Mouse (Mus musculus) hindbrain, embryonic 14.5 days (tissue): Measurements from ENCODE around the gene Gramd1c. TPM values are rescaled to one million over a fixed set of nuclear protein-coding genes. Genes with fewer than 3 reads are reported as not detected.

ENCODE experiments used
- ATAC-seq: fragments of 200-750 bp; cut with Nextera tagmentation; 2 replicates; pipeline ENCODE4 v1.8.0; 2017; ENCODE audit warnings: moderate number of reproducible peaks, mild to moderate bottlenecking, moderate TSS enrichment, moderate library complexity; ENCODE audit not compliant: low FRiP score
- DNase-seq: peaks from one replicate; pipeline ENCODE4 v3.0.0-alpha.2; 2015; ENCODE audit warnings: low spot score
- H3K27ac ChIP-seq: fragments of 300-500 bp; sonication (generic); 2 replicates; pipeline ENCODE4 v1.5.1; 2014; ENCODE audit warnings: mild to moderate bottlenecking, moderate library complexity
- H3K27me3 ChIP-seq: fragments of 300-500 bp; sonication (generic); 2 replicates; pipeline ENCODE4 v1.6.1; 2014; ENCODE audit warnings: mild to moderate bottlenecking, low read length, mixed read lengths; ENCODE audit not compliant: control insufficient read depth, insufficient read depth
- H3K36me3 ChIP-seq: fragments of 300-500 bp; sonication (generic); replicated peaks from 2 replicates; pipeline ENCODE4 v1.6.1; 2014; ENCODE audit not compliant: control insufficient read depth, insufficient read depth
- H3K4me1 ChIP-seq: fragments of 300-500 bp; sonication (generic); replicated peaks from 2 replicates; pipeline ENCODE4 v1.6.1; 2014; ENCODE audit warnings: antibody characterized with exemption, low read length, mixed read lengths; ENCODE audit not compliant: control insufficient read depth, insufficient read depth
- H3K4me2 ChIP-seq: fragments of 300-500 bp; sonication (generic); replicated peaks from 2 replicates; pipeline ENCODE4 v1.6.1; 2014; ENCODE audit warnings: mild to moderate bottlenecking, moderate library complexity
- H3K4me3 ChIP-seq: fragments of 300-500 bp; sonication (generic); replicated peaks from 2 replicates; pipeline ENCODE4 v1.5.1; 2014; ENCODE audit warnings: mild to moderate bottlenecking, low read length
- H3K9ac ChIP-seq: fragments of 300-500 bp; sonication (generic); 2 replicates; pipeline ENCODE4 v1.6.1; 2014
- H3K9me3 ChIP-seq: fragments of 300-500 bp; sonication (generic); 2 replicates; pipeline ENCODE4 v1.6.1; 2016; ENCODE audit warnings: low read length; ENCODE audit not compliant: control insufficient read depth
- WGBS: fragments of 180-500 bp; shearing (Covaris S2); extraction: QIAGEN DNeasy Blood & Tissue Kit; methylation state at CpG from one replicate; pipeline ENCODE4 v1.1.7; 2014; 5-methylcytosine and 5-hydroxymethylcytosine counted together
- polyA plus RNA-seq: library from polyadenylated mRNA; unstranded; fragments of >200 nt; fragmentation: Nextera tagmentation; extraction: Ambion mirVana; gene quantifications from 2 replicates; pipeline ENCODE4 v1.2.1, GENCODE M21; 2014

The Gramd1c gene
- polyA plus RNA-seq = 2.0 and 2.5 TPM in 2 replicates

DNA sequence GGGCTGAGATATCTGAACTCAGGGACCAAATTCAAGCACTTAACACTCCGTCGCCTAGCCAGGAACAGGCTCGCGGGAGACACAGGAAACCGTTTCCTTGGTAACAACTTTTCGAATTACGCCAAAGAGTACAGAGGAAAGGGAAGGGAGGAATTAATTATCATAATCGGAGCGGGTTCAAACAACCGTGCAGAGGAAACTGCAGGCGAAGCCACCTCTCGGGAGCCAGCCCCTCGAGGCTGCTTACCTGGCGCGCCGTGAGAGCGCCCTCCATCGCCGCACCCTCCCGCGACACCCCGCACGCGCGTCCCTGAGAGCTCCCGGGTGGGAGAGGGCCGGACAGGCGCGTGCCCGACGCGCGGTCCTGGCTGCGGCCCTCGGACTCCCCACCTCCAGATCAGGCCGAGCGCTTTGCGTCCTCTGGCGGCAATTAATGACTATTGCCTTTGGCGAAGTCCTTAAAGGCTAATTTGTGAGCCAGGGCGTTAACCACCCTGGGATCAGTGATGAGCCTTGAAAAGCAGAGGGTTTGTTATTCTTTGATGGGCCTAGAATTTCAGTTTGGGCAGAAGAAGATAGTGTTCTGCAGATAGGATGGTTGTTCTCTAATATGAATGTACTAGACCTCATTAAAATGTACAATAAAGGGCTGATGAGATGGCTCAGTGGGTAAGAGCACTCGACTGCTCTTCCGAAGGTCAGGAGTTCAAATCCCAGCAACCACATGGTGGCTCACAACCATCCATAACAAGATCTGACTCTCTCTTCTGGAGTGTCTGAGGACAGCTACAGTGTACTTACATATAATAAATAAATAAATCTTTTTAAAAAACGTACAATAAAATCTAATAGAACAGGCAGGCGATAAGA is at the start of gene Gramd1c:
Gene Gramd1c (minus strand): TSS at position 321 of the 870 bp plus-strand sequence.
- H3K27ac ChIP-seq = peak within 1 kb of the TSS; percentile 66; the same call in 1 of the 2 replicates
- WGBS = 6% methylated on average over 45 of the region's 45 CpGs
- no peaks in the 10 kb centered on the region for H3K9me3 ChIP-seq
- ATAC-seq = peak; percentile 90
- no peaks in the 10 kb centered on the region; the same call in 1 of the 2 replicates for H3K4me1 ChIP-seq
- H3K36me3 ChIP-seq = no peaks in the 10 kb centered on the region
- peak; percentile 75 for DNase-seq
- peak within 1 kb of the TSS; percentile 74 for H3K4me2 ChIP-seq
- peak within 1 kb of the TSS; percentile 60 for H3K9ac ChIP-seq
- no peaks in the 10 kb centered on the region for H3K27me3 ChIP-seq
- H3K4me3 ChIP-seq = peak within 1 kb of the TSS; percentile 51

DNA sequence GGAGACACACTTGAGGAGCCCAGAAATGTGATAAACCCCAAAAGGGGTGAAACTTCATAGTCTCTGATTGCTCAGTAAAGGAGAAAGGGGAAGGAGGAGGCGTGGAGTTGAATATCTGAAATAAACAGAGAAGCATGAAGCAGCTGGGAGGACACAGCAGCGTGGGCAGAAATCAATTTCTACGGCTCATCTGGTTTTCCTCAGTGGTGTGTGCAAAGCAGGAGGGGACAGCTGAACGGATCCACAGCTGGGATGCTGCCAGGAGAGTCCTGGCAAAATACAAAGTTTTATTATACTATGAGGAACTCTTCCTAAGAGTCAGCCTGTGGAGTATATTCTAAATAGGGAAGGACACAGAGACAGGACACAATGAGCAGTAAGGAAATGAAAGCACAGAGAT is 45.9 kb upstream of the Gramd1c start:
- H3K4me2 ChIP-seq = no peak overlapping the region
- H3K27ac ChIP-seq = no peak overlapping the region
- H3K9ac ChIP-seq = no peak overlapping the region
- H3K4me3 ChIP-seq = no peak overlapping the region
- no peaks in the 10 kb centered on the region for H3K4me1 ChIP-seq
- no peaks in the 10 kb centered on the region for H3K27me3 ChIP-seq
- H3K9me3 ChIP-seq = no peaks in the 10 kb centered on the region
- ATAC-seq (no peak), DNase-seq (no peak)
- peaks cover 76% of the 10 kb centered on the region for H3K36me3 ChIP-seq
- 81% methylated on average over 4 of the region's 4 CpGs for WGBS

DNA sequence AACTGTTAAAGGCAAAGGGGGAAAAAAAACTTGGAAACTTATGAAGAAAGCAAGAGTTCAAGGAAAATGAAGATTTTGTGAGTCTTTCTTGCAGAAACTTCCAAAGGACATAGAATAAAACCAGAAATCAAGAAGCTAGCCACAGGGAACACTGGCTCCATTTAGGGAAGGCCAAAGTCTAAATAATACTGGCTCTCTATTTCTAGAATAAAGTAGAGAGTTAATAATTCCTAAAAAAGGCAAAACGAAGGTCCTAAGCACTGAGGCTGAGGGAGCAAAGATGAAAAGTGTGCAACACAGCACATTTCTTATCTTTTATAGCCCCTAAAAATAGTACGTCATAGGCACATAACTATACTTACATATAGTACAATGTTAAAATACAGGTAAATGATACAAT is 42.1 kb upstream of the Gramd1c start:
- H3K4me1 ChIP-seq = no peaks in the 10 kb centered on the region
- ATAC-seq (no peak), DNase-seq (no peak)
- no peak overlapping the region for H3K4me3 ChIP-seq
- WGBS = 95% methylated on average over 2 of the region's 2 CpGs
- H3K4me2 ChIP-seq = no peak overlapping the region
- H3K27me3 ChIP-seq = no peaks in the 10 kb centered on the region
- no peaks in the 10 kb centered on the region for H3K9me3 ChIP-seq
- peaks cover 88% of the 10 kb centered on the region for H3K36me3 ChIP-seq
- no peak overlapping the region for H3K27ac ChIP-seq
- no peak overlapping the region for H3K9ac ChIP-seq

DNA sequence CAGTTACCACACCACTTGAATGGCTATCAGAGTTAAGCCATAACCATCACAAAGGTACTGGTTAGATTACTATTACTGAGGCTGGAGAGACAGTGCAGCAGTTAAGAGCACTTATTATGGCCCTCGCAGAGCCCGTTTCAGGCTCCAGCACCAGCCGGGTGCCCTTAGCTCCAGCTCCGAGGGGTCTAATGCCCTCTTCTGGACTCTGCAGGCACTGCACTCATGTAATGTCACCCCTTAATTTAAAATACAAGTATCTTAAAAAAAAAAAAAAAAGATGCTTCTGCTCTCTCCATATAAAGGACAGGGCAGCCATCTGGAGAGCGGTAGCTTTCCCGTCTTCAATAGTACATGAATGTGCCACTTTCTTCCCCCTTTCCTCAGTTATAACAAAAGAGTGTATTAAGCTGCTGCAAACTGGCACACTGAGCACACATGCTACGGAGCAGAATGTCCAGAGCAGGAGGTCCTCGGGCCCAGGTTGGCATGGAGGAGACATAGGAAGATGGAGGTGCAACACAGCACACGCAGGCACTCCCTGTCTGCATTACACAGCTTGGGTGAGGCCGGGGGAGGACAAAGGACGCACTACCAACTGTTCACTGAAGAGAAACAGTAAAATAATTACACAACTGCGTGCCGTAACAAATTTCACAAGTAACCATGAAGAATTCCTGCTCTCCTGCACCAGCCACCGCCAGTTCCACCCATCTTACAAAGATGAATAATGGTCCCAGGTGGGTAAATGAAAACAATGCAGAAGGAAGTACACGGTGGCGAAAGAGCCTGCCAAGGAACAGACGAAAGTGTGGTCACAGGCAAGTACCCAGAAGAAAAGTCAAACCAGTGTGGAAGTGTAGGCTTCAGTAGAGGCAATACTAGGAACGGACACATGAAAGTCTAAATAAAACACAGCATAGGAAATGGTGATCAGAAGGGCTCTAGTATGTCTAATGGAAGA is 40.9 kb upstream of the Gramd1c start:
- H3K36me3 ChIP-seq = peaks cover 89% of the 10 kb centered on the region
- 87% methylated on average over 18 of the region's 18 CpGs for WGBS
- H3K27me3 ChIP-seq = no peaks in the 10 kb centered on the region
- no peak for DNase-seq
- no peak overlapping the region for H3K4me3 ChIP-seq
- H3K4me2 ChIP-seq = no peak overlapping the region
- no peak for ATAC-seq
- H3K4me1 ChIP-seq = no peaks in the 10 kb centered on the region
- H3K9ac ChIP-seq = no peak overlapping the region
- H3K9me3 ChIP-seq = no peaks in the 10 kb centered on the region
- H3K27ac ChIP-seq = no peak overlapping the region

DNA sequence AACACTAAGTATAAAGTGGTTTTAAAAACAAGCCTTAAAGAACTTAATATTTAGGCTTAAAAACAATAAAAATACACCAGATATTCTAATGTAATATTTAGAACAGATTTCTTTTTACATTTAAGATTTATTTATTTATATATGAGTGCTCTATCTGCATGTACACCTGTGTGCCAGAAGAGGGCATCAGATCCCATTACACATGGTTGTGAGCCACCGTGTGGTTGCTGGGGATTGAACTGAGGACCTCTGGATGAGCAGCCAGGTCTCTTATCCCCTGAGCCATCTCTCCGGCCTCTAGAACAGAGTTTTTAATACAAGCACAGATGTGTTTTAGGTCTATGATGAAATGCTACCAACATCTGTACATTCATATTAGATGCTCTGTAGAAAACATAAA is 39.8 kb upstream of the Gramd1c start:
- Histone ChIP-seq H3K27me3 (no peaks in the 10 kb centered on the region), H3K27ac (no peak overlapping the region), H3K36me3 (peaks cover 89% of the 10 kb centered on the region), H3K9ac (no peak overlapping the region), H3K4me2 (no peak overlapping the region), H3K4me1 (no peaks in the 10 kb centered on the region), H3K4me3 (no peak overlapping the region), H3K9me3 (no peaks in the 10 kb centered on the region)
- 91% methylated on average over 2 of the region's 2 CpGs for WGBS
- no peak for ATAC-seq
- no peak for DNase-seq

DNA sequence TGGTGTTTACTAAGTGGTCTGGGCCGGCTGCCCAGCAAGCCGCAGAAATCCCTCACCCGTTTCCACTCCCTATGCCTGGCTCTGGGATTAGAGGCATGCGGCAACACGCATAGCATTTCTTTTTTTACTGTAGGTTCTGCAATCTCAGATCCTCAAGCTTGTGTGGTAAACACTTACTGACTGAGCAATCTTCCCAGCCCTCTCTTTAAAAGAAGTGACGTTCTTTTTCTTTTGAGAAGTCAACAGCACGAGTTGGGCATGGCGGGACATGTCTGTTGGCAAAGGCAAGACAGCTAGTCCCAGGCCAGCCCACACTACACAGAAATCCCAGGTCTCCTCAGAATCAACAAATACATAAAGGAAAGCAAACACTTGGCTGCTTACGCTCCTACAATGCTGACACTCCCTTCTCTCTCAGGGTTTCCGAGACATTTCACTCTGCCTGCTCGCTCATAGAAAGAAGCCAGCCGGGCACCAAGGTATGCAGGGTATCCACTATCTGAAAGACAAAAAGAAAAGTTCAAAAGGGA is 38.1 kb upstream of the Gramd1c start:
- H3K9ac ChIP-seq = no peak overlapping the region
- ATAC-seq (no peak), DNase-seq (no peak)
- H3K36me3 ChIP-seq = peaks cover 89% of the 10 kb centered on the region
- H3K4me1 ChIP-seq = no peaks in the 10 kb centered on the region
- H3K9me3 ChIP-seq = no peaks in the 10 kb centered on the region
- H3K4me2 ChIP-seq = no peak overlapping the region
- no peak overlapping the region for H3K27ac ChIP-seq
- H3K4me3 ChIP-seq = no peak overlapping the region
- no peaks in the 10 kb centered on the region for H3K27me3 ChIP-seq
- 97% methylated on average over 12 of the region's 12 CpGs for WGBS

DNA sequence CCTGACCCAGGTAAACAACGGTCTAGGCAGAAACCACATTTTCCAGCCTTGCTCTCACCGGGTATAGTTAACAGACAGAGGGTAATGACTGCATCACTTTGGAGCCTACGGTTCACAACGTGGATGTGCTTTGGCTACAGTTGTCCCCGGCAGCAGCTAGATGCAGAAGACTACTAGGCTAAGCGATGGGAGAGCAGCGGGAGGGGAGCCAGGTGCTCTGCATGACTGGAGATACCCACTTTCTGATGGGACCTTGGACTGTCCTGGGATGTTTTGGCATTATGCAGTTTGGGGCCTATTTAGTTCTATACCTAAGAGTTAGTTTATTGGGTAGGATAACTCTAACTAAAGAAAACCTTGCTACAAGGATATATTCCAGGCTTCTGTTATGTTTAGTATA is 36.2 kb upstream of the Gramd1c start:
- Histone ChIP-seq H3K4me2 (no peak overlapping the region), H3K27ac (no peak overlapping the region), H3K27me3 (no peaks in the 10 kb centered on the region), H3K9ac (no peak overlapping the region), H3K36me3 (peaks cover 96% of the 10 kb centered on the region), H3K4me3 (no peak overlapping the region), H3K9me3 (no peaks in the 10 kb centered on the region), H3K4me1 (no peaks in the 10 kb centered on the region)
- ATAC-seq = no peak
- no peak for DNase-seq
- 97% methylated on average over 7 of the region's 7 CpGs for WGBS

DNA sequence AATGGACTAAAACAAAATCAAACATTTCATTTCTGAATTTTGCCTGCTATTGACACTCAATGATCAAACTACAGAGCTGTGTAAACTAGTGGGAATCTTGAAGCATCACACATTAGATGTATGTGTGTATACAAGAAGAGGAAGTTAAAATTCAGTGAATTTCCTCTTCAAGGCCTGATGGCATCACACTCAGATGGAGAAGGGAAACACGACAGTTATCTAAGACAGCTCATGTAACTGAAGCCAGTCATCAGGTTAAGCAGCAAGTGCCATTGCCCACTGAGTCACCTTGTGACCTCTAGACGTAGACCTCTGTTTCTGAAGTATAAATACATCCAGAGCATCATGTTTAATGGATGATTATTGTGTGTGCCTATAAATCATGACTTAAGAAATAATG is 24.5 kb upstream of the Gramd1c start:
- Histone ChIP-seq H3K36me3 (peaks cover 83% of the 10 kb centered on the region), H3K4me1 (no peaks in the 10 kb centered on the region), H3K9ac (no peak overlapping the region), H3K4me2 (no peak overlapping the region), H3K9me3 (no peaks in the 10 kb centered on the region), H3K4me3 (no peak overlapping the region), H3K27me3 (no peaks in the 10 kb centered on the region), H3K27ac (no peak overlapping the region)
- DNase-seq (no peak), ATAC-seq (no peak)
- WGBS = 83% methylated on average over 2 of the region's 2 CpGs

DNA sequence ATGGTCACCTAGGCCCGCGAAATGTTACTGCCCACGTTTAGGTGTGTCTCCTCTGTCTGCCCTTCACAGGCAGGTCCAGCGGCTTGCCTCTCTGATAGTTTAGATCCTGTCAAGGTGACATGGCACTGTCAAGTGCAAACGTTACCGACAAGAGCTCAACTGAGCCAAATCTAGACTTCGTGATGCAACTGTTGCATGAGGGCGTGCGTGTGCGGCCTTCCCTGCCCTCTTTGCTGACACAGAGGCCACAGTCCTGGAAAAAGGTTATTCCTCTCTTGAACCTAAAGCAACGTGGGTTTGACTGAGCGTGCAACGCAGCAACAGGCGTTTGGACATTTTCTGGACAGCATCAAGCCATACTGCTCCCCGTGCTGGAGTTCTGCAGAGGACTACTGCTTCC is 1.8 kb downstream of the Gramd1c start:
- no peak for ATAC-seq
- Histone ChIP-seq H3K36me3 (no peaks in the 10 kb centered on the region), H3K9me3 (no peaks in the 10 kb centered on the region), H3K4me1 (no peaks in the 10 kb centered on the region; the same call in 1 of the 2 replicates), H3K4me3 (no peak overlapping the region), H3K4me2 (no peak overlapping the region), H3K27ac (no peak overlapping the region), H3K9ac (no peak overlapping the region), H3K27me3 (no peaks in the 10 kb centered on the region)
- WGBS = 93% methylated on average over 15 of the region's 15 CpGs
- DNase-seq = no peak
